Mouse (Mus musculus): ENCODE measurements around the gene Tspan3.

DNA sequence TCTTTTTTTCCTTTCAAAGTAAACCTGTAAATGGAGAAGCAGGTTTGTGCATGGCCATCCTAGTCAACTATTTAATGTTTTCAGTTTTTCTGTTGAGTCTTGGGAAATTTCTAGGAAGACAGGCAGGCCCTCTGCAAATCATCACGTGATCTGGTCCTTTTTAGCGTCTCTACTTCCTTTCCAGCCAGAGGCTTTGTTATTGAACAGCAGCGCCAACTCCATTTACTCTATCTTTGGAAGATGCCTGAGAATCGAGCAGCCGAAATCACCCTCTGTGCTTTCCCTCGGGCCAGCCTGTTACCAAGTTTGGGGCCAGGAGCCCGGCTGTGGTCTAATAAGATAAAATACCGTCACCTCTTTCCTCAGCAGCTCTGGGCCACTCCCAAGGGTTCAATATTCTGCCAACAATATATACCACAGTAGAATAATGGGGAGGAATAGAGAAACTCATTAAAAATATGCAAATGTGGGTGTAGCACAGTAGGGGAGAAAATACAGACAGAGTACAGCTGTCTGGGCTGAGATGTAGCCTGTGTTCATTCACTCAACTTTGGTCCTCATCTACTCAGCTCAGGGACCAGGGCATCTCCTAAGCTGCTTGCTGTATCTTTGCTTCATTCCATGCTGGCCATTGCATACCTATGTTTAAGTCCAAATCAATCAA lies 15.0 kb upstream of the Tspan3 start:
- TF ChIP-seq CTCF (IDR thresholded peaks at IDR 0.05; ENCODE audit: control insufficient read depth, insufficient read depth, insufficient replicate concordance, low read depth, low read length) (no peak), POLR2A (IDR thresholded peaks at IDR 0.05; ENCODE audit: control insufficient read depth, low read depth, low read length) (no peak)

All from testis, adult 2 months (tissue).